Comparison of ENCODE assay signal across 10 mouse cellular contexts in the genomic region with DNA sequence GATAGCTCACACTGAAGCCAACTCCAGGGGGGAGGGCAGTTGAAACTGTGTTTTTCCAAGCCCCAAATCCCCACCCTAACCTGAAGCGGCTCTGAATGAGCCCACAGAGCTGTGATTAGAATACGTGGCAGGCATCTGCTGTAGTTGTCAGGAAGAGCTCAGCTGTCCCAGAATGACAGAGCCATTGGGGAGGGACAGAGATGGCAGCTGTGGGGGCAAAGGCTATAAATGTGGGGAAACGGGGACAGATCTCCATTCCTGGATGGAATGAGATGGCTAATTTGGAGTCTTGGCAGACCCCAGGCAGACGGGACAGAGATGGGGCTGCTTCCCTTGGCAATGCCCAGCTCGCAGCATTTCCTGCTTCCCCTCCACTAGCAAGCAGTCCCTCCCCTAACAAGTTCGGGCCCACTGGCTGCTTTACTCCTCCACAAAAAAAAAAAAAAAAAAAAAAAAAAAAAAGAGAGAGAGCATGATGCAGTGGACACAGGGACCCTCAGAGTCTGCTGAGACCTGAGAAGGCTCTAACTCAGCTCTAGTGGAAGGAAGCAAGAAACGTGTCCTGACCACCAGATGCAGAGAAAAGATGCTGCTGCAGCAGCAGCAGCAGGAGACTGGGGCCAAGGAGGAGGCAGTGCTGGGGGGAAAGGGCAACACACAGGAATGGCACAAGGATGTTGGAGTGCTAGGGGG. TPM values are rescaled to one million over a fixed set of nuclear protein-coding genes. Genes with fewer than 3 reads are reported as not detected.
DNase-seq lines count a peak whose midpoint lies in the region; ATAC-seq and TF ChIP-seq lines count a peak whose summit lies in the region.
"Had no signal": no experiment of that assay in that cellular context is flagged by ENCODE, and none has a peak within 500 bp of the region (broad histone marks: within the 10 kb centered on the region; RNA-seq: fewer than 3 reads in every experiment).

No protein-coding gene starts in this region.

- ATAC-seq in heart, postnatal 0 days (ENCODE audit: insufficient read depth, low read depth) = no peak
- no peak for ATAC-seq in forebrain, embryonic 15.5 days (replicated peaks)

- no peaks in the 10 kb centered on the region for H3K36me3 ChIP-seq in heart, postnatal 0 days (replicated peaks; ENCODE audit: control insufficient read depth, insufficient read depth, low read length)
- H3K36me3 ChIP-seq in MEL (ENCODE audit: control insufficient read depth in 1 of 2, insufficient read depth in 2 of 2, low read length in 2 of 2) = peaks cover 0 to 18% of the 10 kb centered on the region in 2 experiments; a peak in 2 of 4 replicates
- H3K36me3 ChIP-seq in forebrain, embryonic 15.5 days = peaks cover under 1% of the 10 kb centered on the region; the same call in 1 of the 2 replicates
- H3K36me3 ChIP-seq in midbrain, embryonic 10.5 days = peaks cover 3% of the 10 kb centered on the region; the same call in 1 of the 2 replicates

- H3K4me1 ChIP-seq in heart, postnatal 0 days (ENCODE audit: control insufficient read depth, insufficient read depth) = peaks cover 28% of the 10 kb centered on the region
- H3K4me1 ChIP-seq in MEL (ENCODE audit: control insufficient read depth in 1 of 2, insufficient read depth in 2 of 2, low read length in 2 of 2) = peaks cover 14 to 30% of the 10 kb centered on the region in 2 experiments
- peaks cover 18% of the 10 kb centered on the region for H3K4me1 ChIP-seq in forebrain, embryonic 15.5 days
- peaks cover 45% of the 10 kb centered on the region for H3K4me1 ChIP-seq in midbrain, embryonic 10.5 days

- DNase-seq in heart, postnatal 0 days (ENCODE audit: low spot score) = no peak
- no peak for DNase-seq in heart, postnatal 25 days (ENCODE audit: low spot score)
- DNase-seq in MEL (ENCODE audit: low read depth, low spot score) = peak; percentile 55
- no peak for DNase-seq in midbrain, embryonic 10.5 days (ENCODE audit: low spot score)
- DNase-seq in right cerebral cortex, postnatal 36 days (ENCODE audit: low spot score in 2 of 2) = no peak
- no peak for DNase-seq in adipocyte (ENCODE audit: low spot score)
- no peak for DNase-seq in left cerebral cortex, postnatal 4 days
- DNase-seq: thymus, postnatal 36 days had no signal

- TF ChIP-seq CTCF in heart, postnatal 0 days (IDR thresholded peaks at IDR 0.05; ENCODE audit: low read depth) = no peak
- no peak for TF ChIP-seq CTCF in MEL (IDR thresholded peaks at IDR 0.05 in 2 of 3, conservative IDR thresholded peaks at IDR 0.05 in 1 of 3; ENCODE audit: control insufficient read depth in 1 of 3, insufficient read depth in 1 of 3, low read depth in 2 of 3, low read length in 3 of 3, poor library complexity in 1 of 3, severe bottlenecking in 1 of 3)

- 24% methylated on average over 7 of the region's 7 CpGs for WGBS in heart, postnatal 0 days
- WGBS in forebrain, embryonic 15.5 days = 28% methylated on average over 7 of the region's 7 CpGs
- WGBS in midbrain, embryonic 10.5 days = 37% methylated on average over 7 of the region's 7 CpGs

- no peaks in the 10 kb centered on the region; the same call in 1 of the 2 replicates for H3K79me2 ChIP-seq in MEL (ENCODE audit: control insufficient read depth, insufficient read depth, low read length, poor library complexity)

- H3K27me3 ChIP-seq in heart, postnatal 0 days (ENCODE audit: control insufficient read depth, insufficient read depth, low read length) = no peaks in the 10 kb centered on the region; the same call in 1 of the 2 replicates
- H3K27me3 ChIP-seq in MEL (ENCODE audit: control insufficient read depth in 1 of 2, insufficient read depth in 2 of 2, low read length in 2 of 2) = no peaks in the 10 kb centered on the region
- H3K27me3 ChIP-seq in forebrain, embryonic 15.5 days = no peaks in the 10 kb centered on the region
- H3K27me3 ChIP-seq in midbrain, embryonic 10.5 days (ENCODE audit: low read depth, poor library complexity, severe bottlenecking) = peaks cover 18% of the 10 kb centered on the region

- TF ChIP-seq POLR2A in MEL (IDR thresholded peaks at IDR 0.05; ENCODE audit: control insufficient read depth in 1 of 2, insufficient read depth in 1 of 2, low read depth in 1 of 2, low read length in 2 of 2, poor library complexity in 1 of 2) = no peak

- H3K9me3 ChIP-seq in heart, postnatal 0 days (replicated peaks; ENCODE audit: control insufficient read depth, low read length) = no peaks in the 10 kb centered on the region
- no peaks in the 10 kb centered on the region for H3K9me3 ChIP-seq in MEL (replicated peaks; ENCODE audit: insufficient read depth, low read length)
- no peaks in the 10 kb centered on the region for H3K9me3 ChIP-seq in forebrain, embryonic 15.5 days
- H3K9me3 ChIP-seq in midbrain, embryonic 10.5 days (replicated peaks) = no peaks in the 10 kb centered on the region

- H3K9ac ChIP-seq in heart, postnatal 0 days (replicated peaks; ENCODE audit: low read depth, low read length) = no peak overlapping the region
- H3K9ac ChIP-seq in MEL (ENCODE audit: control insufficient read depth, low read depth, low read length, poor library complexity, severe bottlenecking) = peak overlapping the region; percentile 54
- H3K9ac ChIP-seq in forebrain, embryonic 15.5 days (replicated peaks) = peak overlapping the region; percentile 96; the same call in 1 of the 2 replicates

- intact Hi-C loops in heart, postnatal 25 days (cut with DNase I) = no loop called here
- intact Hi-C loops in left cerebral cortex, postnatal 4 days (cut with DNase I) = no loop called here

- TF ChIP-seq EP300 in heart, postnatal 0 days (IDR thresholded peaks at IDR 0.05; ENCODE audit: low read depth) = no peak
- TF ChIP-seq EP300 in MEL (IDR thresholded peaks at IDR 0.05; ENCODE audit: low read depth in 1 of 2, low read length in 2 of 2) = no peak

- H3K27ac ChIP-seq in heart, postnatal 0 days (ENCODE audit: low read depth) = peak overlapping the region; percentile 71
- H3K27ac ChIP-seq in MEL (ENCODE audit: control insufficient read depth, low read depth, low read length) = no peak overlapping the region
- H3K27ac ChIP-seq in forebrain, embryonic 15.5 days (replicated peaks) = peak overlapping the region; percentile 91
- H3K27ac ChIP-seq in midbrain, embryonic 10.5 days (replicated peaks) = peak overlapping the region; percentile 94

- H3K4me2 ChIP-seq in heart, postnatal 0 days (ENCODE audit: low read depth, low read length) = peak overlapping the region; percentile 87; the same call in 1 of the 2 replicates
- H3K4me2 ChIP-seq in forebrain, embryonic 15.5 days (replicated peaks) = peak overlapping the region; percentile 90

- H3K4me3 ChIP-seq in heart, postnatal 0 days (ENCODE audit: low read depth, low read length) = no peak overlapping the region
- H3K4me3 ChIP-seq in MEL (ENCODE audit: control insufficient read depth in 1 of 2, insufficient read depth in 1 of 2, low read depth in 2 of 2, low read length in 2 of 2) = peak overlapping the region in 1 of 2 experiments; percentile 57; a peak in 1 of 4 replicates
- no peak overlapping the region; the same call in 1 of the 2 replicates for H3K4me3 ChIP-seq in forebrain, embryonic 15.5 days
- H3K4me3 ChIP-seq in midbrain, embryonic 10.5 days = peak overlapping the region; percentile 62; the same call in 1 of the 2 replicates

- no peak for TF ChIP-seq RAD21 in MEL (IDR thresholded peaks at IDR 0.05; ENCODE audit: low read depth, low read length)

RNA-seq across cellular contexts. Expression of gene Nudt14, which starts 9.4 kb away (rescaled TPM):
- total RNA-seq in heart, postnatal 0 days (2014; rRNA removed; ENCODE audit: low replicate concordance) = 13.5 and 33.9 TPM in 2 replicates
- 28.2 and 33.2 TPM in 2 replicates for polyA plus RNA-seq in heart, postnatal 0 days (2015; fragmentation: Nextera tagmentation; extraction: Ambion mirVana)
- total RNA-seq in heart, postnatal 25 days (2021) = 1 to 10 TPM; 4.4 to 5.7 TPM
- total RNA-seq in MEL (2012; rRNA removed) = 19.0 and 20.1 TPM in 2 replicates
- polyA plus RNA-seq in MEL (2012; ENCODE audit: insufficient read depth in 1 of 2, insufficient read length in 2 of 2, low read depth in 1 of 2, low replicate concordance in 2 of 2, missing spikeins in 1 of 2) = 10 to 100 TPM in 1 of 2 experiments, not detected in 1; 61.0 TPM
- 59.0 and 63.2 TPM in 2 replicates for polyA plus RNA-seq in forebrain, embryonic 15.5 days (2015; fragmentation: Nextera tagmentation; extraction: Ambion mirVana)
- polyA plus RNA-seq in midbrain, embryonic 10.5 days (2016; fragmentation: Nextera tagmentation; extraction: Ambion mirVana) = 66.4 and 76.4 TPM in 2 replicates
- 10 to 100 TPM; 12.5 to 16.7 TPM for total RNA-seq in left cerebral cortex, postnatal 4 days (2021)

RNA-seq across cellular contexts. Expression of gene Jag2, which starts 21.7 kb away (rescaled TPM):
- total RNA-seq in heart, postnatal 0 days (2014; rRNA removed; ENCODE audit: low replicate concordance) = 22.7 and 58.5 TPM in 2 replicates
- 1.8 and 3.3 TPM in 2 replicates for polyA plus RNA-seq in heart, postnatal 0 days (2015; fragmentation: Nextera tagmentation; extraction: Ambion mirVana)
- total RNA-seq in heart, postnatal 25 days (2021) = 10 to 100 TPM; 22.4 to 34.7 TPM
- 0.75 and 1.0 TPM in 2 replicates for total RNA-seq in MEL (2012; rRNA removed)
- 1 to 10 TPM in 1 of 2 experiments, not detected in 1; 3.9 TPM for polyA plus RNA-seq in MEL (2012; ENCODE audit: insufficient read depth in 1 of 2, insufficient read length in 2 of 2, low read depth in 1 of 2, low replicate concordance in 2 of 2, missing spikeins in 1 of 2)
- polyA plus RNA-seq in forebrain, embryonic 15.5 days (2015; fragmentation: Nextera tagmentation; extraction: Ambion mirVana) = 8.3 and 9.1 TPM in 2 replicates
- 2.4 and 2.8 TPM in 2 replicates for polyA plus RNA-seq in midbrain, embryonic 10.5 days (2016; fragmentation: Nextera tagmentation; extraction: Ambion mirVana)
- 10 to 100 TPM; 76.5 to 97.2 TPM for total RNA-seq in left cerebral cortex, postnatal 4 days (2021)
- polyA plus RNA-seq: erythroblast, embryonic 14.5 days had no signal

RNA-seq across cellular contexts. Expression of gene Btbd6, which starts 25.0 kb away (rescaled TPM):
- total RNA-seq in heart, postnatal 0 days (2014; rRNA removed; ENCODE audit: low replicate concordance) = 62.7 and 70.2 TPM in 2 replicates
- 20.4 and 21.6 TPM in 2 replicates for polyA plus RNA-seq in heart, postnatal 0 days (2015; fragmentation: Nextera tagmentation; extraction: Ambion mirVana)
- total RNA-seq in heart, postnatal 25 days (2021) = 10 to 100 TPM; 21.0 to 21.9 TPM
- 0.88 and 1.8 TPM in 2 replicates for total RNA-seq in MEL (2012; rRNA removed)
- polyA plus RNA-seq in MEL (2012; ENCODE audit: insufficient read depth in 1 of 2, insufficient read length in 2 of 2, low read depth in 1 of 2, low replicate concordance in 2 of 2, missing spikeins in 1 of 2) = 1 to 10 TPM in 1 of 2 experiments, not detected in 1; 3.0 TPM
- polyA plus RNA-seq in forebrain, embryonic 15.5 days (2015; fragmentation: Nextera tagmentation; extraction: Ambion mirVana) = 46.1 and 48.1 TPM in 2 replicates
- polyA plus RNA-seq in midbrain, embryonic 10.5 days (2016; fragmentation: Nextera tagmentation; extraction: Ambion mirVana) = 20.5 and 22.7 TPM in 2 replicates
- total RNA-seq in left cerebral cortex, postnatal 4 days (2021) = 10 to 100 TPM; 53.6 to 59.2 TPM

RNA-seq across cellular contexts. Expression of gene Brf1, which starts 49.2 kb away (rescaled TPM):
- total RNA-seq in heart, postnatal 0 days (2014; rRNA removed; ENCODE audit: low replicate concordance) = 26.0 and 51.9 TPM in 2 replicates
- polyA plus RNA-seq in heart, postnatal 0 days (2015; fragmentation: Nextera tagmentation; extraction: Ambion mirVana) = 24.5 TPM in 2 replicates
- 10 to 100 TPM; 23.5 to 25.1 TPM for total RNA-seq in heart, postnatal 25 days (2021)
- 90.6 and 105 TPM in 2 replicates for total RNA-seq in MEL (2012; rRNA removed)
- polyA plus RNA-seq in MEL (2012; ENCODE audit: insufficient read depth in 1 of 2, insufficient read length in 2 of 2, low read depth in 1 of 2, low replicate concordance in 2 of 2, missing spikeins in 1 of 2) = 100 to 1,000 TPM in 1 of 2 experiments, not detected in 1; 159 TPM
- polyA plus RNA-seq in forebrain, embryonic 15.5 days (2015; fragmentation: Nextera tagmentation; extraction: Ambion mirVana) = 67.3 and 67.7 TPM in 2 replicates
- polyA plus RNA-seq in midbrain, embryonic 10.5 days (2016; fragmentation: Nextera tagmentation; extraction: Ambion mirVana) = 51.6 and 58.2 TPM in 2 replicates
- 10 to 100 TPM; 64.5 to 67.2 TPM for total RNA-seq in left cerebral cortex, postnatal 4 days (2021)

Comparison
In these comparisons a context has a peak if more than half of its experiments do, and no peak if none do; other contexts are left out.
1. RNA of gene Jag2, which starts 21.7 kb away (total RNA-seq): 76.5 to 97.2 TPM in left cerebral cortex, postnatal 4 days, 22.7 to 58.5 TPM in heart, postnatal 0 days and 22.4 to 34.7 TPM in heart, postnatal 25 days; 0.75 to 1.0 TPM in MEL; every median in the first group is over 10 times any median in the second.